Mouse (Mus musculus): Measurements from ENCODE around the gene B3gnt3. TPM values are rescaled to one million over a fixed set of nuclear protein-coding genes. Genes with fewer than 3 reads are reported as not detected.
"Not testable (repeated sequence)": the region's sequence is repeated elsewhere in the genome, so short reads cannot be mapped to it uniquely, and the experiment has no call there.

B3gnt3 gene
- polyA plus RNA-seq, 1 experiment: 25.0 TPM

DNA sequence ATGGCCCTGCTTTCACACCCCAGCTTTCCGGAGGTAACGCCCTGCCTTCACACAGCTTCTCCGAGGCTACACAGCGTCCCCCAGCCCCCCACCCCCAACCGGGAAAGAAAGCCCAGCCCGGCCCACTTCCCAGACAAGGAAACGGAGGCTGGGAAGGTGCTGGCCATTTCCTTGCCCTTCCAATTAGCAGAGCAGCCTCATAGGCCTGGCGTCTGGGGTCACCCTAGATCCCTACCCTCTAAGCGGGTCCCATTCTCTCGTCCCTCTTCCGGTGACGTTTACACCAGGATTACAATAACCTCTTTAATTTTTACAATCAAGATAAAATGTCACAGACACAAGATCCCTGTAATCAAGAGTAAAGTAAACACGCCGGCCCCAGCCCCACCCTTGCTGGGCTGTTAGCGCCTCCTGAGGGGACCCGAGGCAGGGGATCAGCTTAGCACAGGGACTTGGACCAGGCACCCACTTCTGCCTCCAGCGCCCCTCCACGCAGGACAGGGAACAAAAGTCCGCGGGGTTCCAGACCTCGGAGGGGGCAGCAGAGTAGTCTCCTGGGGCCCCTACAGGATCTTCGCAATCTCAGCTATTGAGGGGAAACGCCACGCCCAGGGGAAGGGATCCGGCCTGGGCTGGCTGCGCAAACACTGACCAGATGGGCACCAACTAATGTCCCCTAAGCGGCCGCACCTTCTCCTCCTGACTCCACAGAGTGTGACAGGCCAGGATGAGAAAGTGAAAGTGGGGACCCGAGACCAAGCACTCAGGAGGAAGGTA lies 908 bp downstream of the B3gnt3 start:
- no peaks in the 10 kb centered on the region; the same call in 1 of the 2 replicates for H3K4me1 ChIP-seq (ENCODE audit: control insufficient read depth, insufficient read depth, low read length)
- WGBS: 8% methylated on average over 29 of the region's 29 CpGs
- TF ChIP-seq CTCF (IDR thresholded peaks at IDR 0.05; ENCODE audit: insufficient read depth, low read length) (no peak), POLR2A (IDR thresholded peaks at IDR 0.05; ENCODE audit: borderline replicate concordance, extremely low read depth, low read depth, low read length) (no peak)
- peak overlapping the region; percentile 53 for H3K4me3 ChIP-seq (replicated peaks; ENCODE audit: extremely low read depth, low read depth, low read length)
- DNase-seq: peak; percentile 33

DNA sequence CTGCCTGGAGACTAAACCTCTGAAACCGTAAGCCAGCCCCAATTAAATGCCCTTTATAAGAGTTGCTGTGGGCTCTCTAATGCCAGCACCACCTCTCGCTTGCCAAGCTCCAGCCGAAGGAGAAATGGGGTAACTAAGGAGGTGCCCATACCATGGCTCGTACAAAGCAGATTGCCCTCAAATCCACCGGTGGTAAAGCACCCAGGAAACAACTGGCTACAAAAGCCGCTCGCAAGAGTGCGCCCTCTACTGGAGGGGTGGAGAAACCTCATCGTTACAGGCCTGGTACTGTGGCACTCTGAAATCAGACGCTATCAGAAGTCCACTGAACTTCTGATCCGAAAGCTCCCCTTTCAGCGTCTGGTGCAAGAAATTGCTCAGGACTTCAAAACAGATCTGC lies 6.1 kb downstream of the B3gnt3 start:
- H3K4me1 ChIP-seq (ENCODE audit: control insufficient read depth, insufficient read depth, low read length); DNase-seq; H3K4me3 ChIP-seq (replicated peaks; ENCODE audit: extremely low read depth, low read depth, low read length): not testable (repeated sequence)
- 72% methylated on average over 12 of the region's 12 CpGs for WGBS
- 0 out of 2 replicates have a peak, but pooled peaks have one; percentile 7 for TF ChIP-seq CTCF (IDR thresholded peaks at IDR 0.05; ENCODE audit: insufficient read depth, low read length)

DNA sequence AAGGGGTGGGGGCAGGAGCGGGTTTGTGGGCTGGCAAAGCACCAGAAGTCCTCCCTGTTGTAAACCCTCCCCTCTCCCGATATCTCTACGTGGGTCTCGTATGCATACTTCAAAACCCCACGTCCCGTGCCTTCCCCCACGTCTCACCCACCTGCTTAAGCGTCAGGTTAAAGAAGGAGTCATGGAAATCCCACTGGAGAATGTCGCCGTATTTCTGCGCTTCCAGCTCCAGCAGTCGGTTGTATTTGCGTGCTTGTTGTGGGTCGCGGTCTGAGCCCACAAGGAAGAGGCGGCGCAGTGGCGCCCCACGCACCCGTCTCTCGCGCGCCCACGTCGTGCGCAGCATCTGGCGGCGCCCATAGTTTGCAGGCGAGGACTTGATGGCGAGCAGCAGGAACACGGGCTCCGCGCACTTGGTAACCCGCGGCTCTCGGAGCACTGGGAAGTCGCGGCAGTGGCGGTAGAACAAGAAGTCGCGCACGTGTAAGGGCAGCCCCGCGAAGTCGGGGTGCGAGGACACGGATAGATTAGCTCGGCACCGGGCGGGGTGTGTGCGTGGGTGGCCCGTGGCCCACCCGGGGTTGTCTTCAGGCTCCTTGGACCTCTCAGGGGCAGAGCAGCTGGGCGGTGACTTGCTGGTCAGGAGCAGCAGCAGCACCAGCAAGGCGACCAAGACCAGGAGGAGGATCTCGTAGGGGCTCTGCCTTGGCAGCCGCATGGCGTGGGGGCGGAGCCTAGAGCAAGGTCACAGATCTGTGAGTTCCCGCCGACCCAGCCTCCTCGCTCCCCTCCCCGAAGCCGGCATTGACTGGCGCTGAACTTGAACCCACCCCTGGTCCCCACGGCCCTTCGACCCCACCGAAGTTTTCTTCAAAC lies 8.2 kb downstream of the B3gnt3 start:
- no peaks in the 10 kb centered on the region for H3K4me1 ChIP-seq (ENCODE audit: control insufficient read depth, insufficient read depth, low read length)
- H3K4me3 ChIP-seq (replicated peaks; ENCODE audit: extremely low read depth, low read depth, low read length): no peak overlapping the region
- no peak for DNase-seq
- TF ChIP-seq POLR2A (IDR thresholded peaks at IDR 0.05; ENCODE audit: borderline replicate concordance, extremely low read depth, low read depth, low read length): no peak
- TF ChIP-seq CTCF (IDR thresholded peaks at IDR 0.05; ENCODE audit: insufficient read depth, low read length): no peak
- WGBS: 25% methylated on average over 68 of the region's 68 CpGs

DNA sequence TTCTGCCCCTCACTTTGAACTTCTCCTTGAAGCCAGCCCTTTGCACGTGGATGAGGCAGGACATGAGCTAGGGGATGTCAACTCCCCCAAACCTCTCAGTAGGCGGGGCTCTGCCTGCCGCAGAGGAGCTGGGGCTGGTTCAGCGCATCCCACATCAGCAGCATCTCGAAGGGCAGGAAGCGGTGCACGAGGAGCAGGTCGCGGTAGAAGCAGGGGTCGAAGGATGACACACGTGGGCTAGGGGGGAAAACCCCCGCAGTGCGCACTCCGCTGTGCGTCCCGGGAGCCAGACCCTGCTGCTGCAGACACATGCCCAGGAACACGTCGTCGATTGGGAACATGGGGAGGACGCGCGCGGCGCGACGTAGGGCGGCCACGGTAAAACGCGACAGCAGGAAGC lies 9.1 kb downstream of the B3gnt3 start:
- 21% methylated on average over 30 of the region's 30 CpGs for WGBS
- no peak for DNase-seq
- TF ChIP-seq POLR2A (IDR thresholded peaks at IDR 0.05; ENCODE audit: borderline replicate concordance, extremely low read depth, low read depth, low read length) (no peak), CTCF (IDR thresholded peaks at IDR 0.05; ENCODE audit: insufficient read depth, low read length) (no peak)
- Histone ChIP-seq H3K4me3 (replicated peaks; ENCODE audit: extremely low read depth, low read depth, low read length) (no peak overlapping the region), H3K4me1 (ENCODE audit: control insufficient read depth, insufficient read depth, low read length) (no peaks in the 10 kb centered on the region)

DNA sequence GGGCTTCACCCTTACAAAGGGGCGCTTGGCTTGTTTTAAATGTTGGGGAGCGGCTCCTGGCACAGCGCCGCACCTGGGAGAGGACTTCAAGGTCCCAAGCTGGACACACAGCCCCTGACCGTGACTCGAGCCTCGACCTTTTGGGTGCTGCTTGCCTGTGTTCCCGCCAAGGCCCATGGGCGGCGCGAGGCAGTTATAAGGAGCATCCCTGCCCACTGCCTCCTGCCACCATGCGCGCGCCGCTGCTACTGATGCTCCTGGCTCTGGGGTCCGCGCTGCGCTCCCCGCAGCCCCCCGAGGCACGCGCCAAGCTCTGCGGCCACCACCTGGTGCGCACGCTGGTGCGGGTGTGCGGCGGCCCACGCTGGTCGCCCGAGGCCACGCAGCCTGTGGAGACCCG lies 12.6 kb downstream of the B3gnt3 start, which contains the start of gene Insl3:
Insl3 (plus strand) TSS at position 187 of the 400 bp plus-strand sequence.
- TF ChIP-seq POLR2A (IDR thresholded peaks at IDR 0.05; ENCODE audit: borderline replicate concordance, extremely low read depth, low read depth, low read length) (no peak), CTCF (IDR thresholded peaks at IDR 0.05; ENCODE audit: insufficient read depth, low read length) (no peak)
- WGBS: 32% methylated on average over 33 of the region's 33 CpGs
- peaks cover 3% of the 10 kb centered on the region for H3K4me1 ChIP-seq (ENCODE audit: control insufficient read depth, insufficient read depth, low read length)
- H3K4me3 ChIP-seq (replicated peaks; ENCODE audit: extremely low read depth, low read depth, low read length): no peak within 1 kb of the TSS
- no peak for DNase-seq

DNA sequence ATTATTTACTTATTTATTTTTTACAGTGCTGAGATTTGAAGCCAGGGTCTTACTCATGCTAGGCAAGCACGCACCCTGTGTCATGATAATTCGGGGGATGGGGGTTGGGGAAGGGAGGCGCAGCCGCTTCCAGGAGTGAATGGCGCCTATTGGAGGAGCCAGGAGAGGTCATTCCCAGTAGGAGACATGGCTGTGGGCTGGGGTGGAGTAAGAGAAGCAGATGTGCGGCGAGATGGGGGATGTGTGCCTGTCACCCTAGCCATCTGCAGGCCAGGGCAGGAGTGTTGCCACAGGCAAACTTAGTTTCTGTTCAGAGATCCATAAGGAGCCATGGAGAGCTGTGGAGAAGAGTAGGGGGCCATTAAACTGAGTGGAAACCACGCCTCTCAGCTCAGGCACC lies 14.0 kb downstream of the B3gnt3 start:
- TF ChIP-seq POLR2A (IDR thresholded peaks at IDR 0.05; ENCODE audit: borderline replicate concordance, extremely low read depth, low read depth, low read length): no peak
- Histone ChIP-seq H3K4me3 (replicated peaks; ENCODE audit: extremely low read depth, low read depth, low read length) (no peak overlapping the region), H3K4me1 (ENCODE audit: control insufficient read depth, insufficient read depth, low read length) (peaks cover 3% of the 10 kb centered on the region)
- DNase-seq: no peak
- 49% methylated on average over 8 of the region's 8 CpGs for WGBS

DNA sequence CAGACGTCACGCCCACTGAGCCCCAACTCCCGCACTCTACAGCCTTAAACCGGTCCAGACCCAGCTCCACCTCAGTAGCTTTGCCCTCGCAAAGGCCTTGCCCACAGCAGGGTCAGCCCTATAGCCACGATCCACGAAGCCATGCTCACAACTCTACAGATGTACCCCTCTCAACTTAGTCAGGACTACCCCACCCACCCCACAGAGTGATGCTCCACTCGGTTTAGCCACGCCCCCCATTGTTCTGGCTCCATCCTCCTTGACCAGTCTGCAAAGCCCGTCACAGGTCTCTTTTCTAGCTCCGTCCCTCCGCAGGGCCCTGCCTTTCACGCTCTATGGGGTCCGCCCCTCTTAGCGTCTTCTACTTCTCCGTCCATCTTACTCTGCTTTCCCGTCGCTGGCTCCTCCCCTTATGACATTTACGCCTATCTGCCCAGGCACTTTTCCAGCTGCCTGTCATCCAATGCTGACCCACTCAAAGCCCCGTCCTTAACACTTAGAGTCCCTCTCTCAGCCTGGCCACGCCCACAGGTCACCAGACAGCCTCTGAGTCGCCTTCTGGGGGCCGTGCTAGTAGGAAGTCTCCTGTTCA lies 15.3 kb downstream of the B3gnt3 start:
- 32% methylated on average over 23 of the region's 23 CpGs for WGBS
- TF ChIP-seq CTCF (IDR thresholded peaks at IDR 0.05; ENCODE audit: insufficient read depth, low read length): no peak
- TF ChIP-seq POLR2A (IDR thresholded peaks at IDR 0.05; ENCODE audit: borderline replicate concordance, extremely low read depth, low read depth, low read length): no peak
- no peak for DNase-seq
- Histone ChIP-seq H3K4me3 (replicated peaks; ENCODE audit: extremely low read depth, low read depth, low read length) (no peak overlapping the region), H3K4me1 (ENCODE audit: control insufficient read depth, insufficient read depth, low read length) (peaks cover 3% of the 10 kb centered on the region)

DNA sequence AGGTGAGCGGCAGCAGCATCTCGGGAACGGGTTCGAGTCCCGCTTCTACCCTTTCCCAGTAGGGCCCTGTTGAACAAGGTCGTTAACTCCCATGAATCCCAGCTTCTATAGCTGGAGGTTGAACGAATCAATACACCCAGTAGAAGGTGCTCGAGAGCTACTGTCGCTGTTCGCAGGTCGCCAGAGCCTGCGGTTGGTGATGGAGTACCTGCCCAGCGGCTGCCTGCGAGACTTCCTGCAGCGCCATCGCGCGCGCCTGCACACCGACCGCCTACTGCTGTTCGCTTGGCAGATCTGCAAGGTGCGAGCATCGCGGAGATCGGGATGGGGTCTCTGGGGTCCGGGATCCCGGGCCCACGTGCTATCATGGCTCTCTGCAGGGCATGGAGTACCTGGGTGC lies 16.0 kb downstream of the B3gnt3 start:
- peaks cover 3% of the 10 kb centered on the region for H3K4me1 ChIP-seq (ENCODE audit: control insufficient read depth, insufficient read depth, low read length)
- DNase-seq: no peak
- WGBS: 41% methylated on average over 29 of the region's 29 CpGs
- TF ChIP-seq CTCF (IDR thresholded peaks at IDR 0.05; ENCODE audit: insufficient read depth, low read length) (no peak), POLR2A (IDR thresholded peaks at IDR 0.05; ENCODE audit: borderline replicate concordance, extremely low read depth, low read depth, low read length) (no peak)
- no peak overlapping the region for H3K4me3 ChIP-seq (replicated peaks; ENCODE audit: extremely low read depth, low read depth, low read length)

DNA sequence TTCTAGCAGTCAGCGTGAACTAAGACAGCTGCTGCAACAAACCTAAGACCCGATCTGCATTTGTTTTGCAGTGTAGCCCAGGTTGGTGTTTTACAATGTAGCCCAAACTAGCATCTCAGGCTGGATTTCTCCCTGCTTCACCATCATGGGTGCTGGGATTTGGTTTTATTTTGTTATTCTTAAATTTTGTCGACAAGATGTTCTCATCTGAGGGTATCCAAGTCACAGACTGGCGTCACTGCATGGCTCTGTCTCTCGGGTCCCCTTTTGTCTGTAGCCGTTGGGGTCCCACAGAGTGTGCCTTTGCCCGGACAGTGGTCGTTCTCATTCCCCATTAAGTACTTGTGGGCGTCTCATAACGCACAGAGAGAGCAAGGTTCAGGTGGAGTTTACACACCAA lies 16.9 kb downstream of the B3gnt3 start:
- Histone ChIP-seq H3K4me1 (ENCODE audit: control insufficient read depth, insufficient read depth, low read length) (peaks cover 3% of the 10 kb centered on the region), H3K4me3 (replicated peaks; ENCODE audit: extremely low read depth, low read depth, low read length) (no peak overlapping the region)
- no peak for DNase-seq
- 54% methylated on average over 10 of the region's 10 CpGs for WGBS
- TF ChIP-seq CTCF (IDR thresholded peaks at IDR 0.05; ENCODE audit: insufficient read depth, low read length): no peak
- TF ChIP-seq POLR2A (IDR thresholded peaks at IDR 0.05; ENCODE audit: borderline replicate concordance, extremely low read depth, low read depth, low read length): no peak
